Mouse (Mus musculus) embryonic facial prominence, embryonic 14.5 days (tissue): Measurements from ENCODE around the gene Zfp112. TPM values are rescaled to one million over a fixed set of nuclear protein-coding genes. Genes with fewer than 3 reads are reported as not detected.

Experiments
- ATAC-seq: fragments of 200-750 bp; cut with Nextera tagmentation; 2 replicates; pipeline ENCODE4 v1.8.0; 2017; ENCODE audit warnings: low read depth, moderate number of reproducible peaks, moderate TSS enrichment
- DNase-seq: peaks from one replicate; pipeline ENCODE4 v3.0.0-alpha.2; 2015; ENCODE audit warnings: low spot score
- H3K27ac ChIP-seq: fragments of 300-500 bp; sonication (generic); replicated peaks from 2 replicates; pipeline ENCODE4 v1.5.1; 2014; ENCODE audit warnings: low read depth, mild to moderate bottlenecking, low read length, moderate library complexity
- H3K27me3 ChIP-seq: fragments of 300-500 bp; sonication (generic); replicated peaks from 2 replicates; pipeline ENCODE4 v1.6.1; 2014; ENCODE audit warnings: low read length; ENCODE audit not compliant: control insufficient read depth, insufficient read depth
- H3K36me3 ChIP-seq: fragments of 300-500 bp; sonication (generic); 2 replicates; pipeline ENCODE4 v1.6.1; 2014; ENCODE audit warnings: low read length, mixed read lengths; ENCODE audit not compliant: control insufficient read depth, insufficient read depth
- H3K4me1 ChIP-seq: fragments of 300-500 bp; sonication (generic); 2 replicates; pipeline ENCODE4 v1.6.1; 2014; ENCODE audit warnings: antibody characterized with exemption, low read length; ENCODE audit not compliant: control insufficient read depth, insufficient read depth
- H3K4me2 ChIP-seq: fragments of 300-500 bp; sonication (generic); 2 replicates; pipeline ENCODE4 v1.6.1; 2014; ENCODE audit warnings: low read depth, mild to moderate bottlenecking, low read length, moderate library complexity, mixed read lengths
- H3K4me3 ChIP-seq: fragments of 300-500 bp; sonication (generic); 2 replicates; pipeline ENCODE4 v1.5.1; 2014; ENCODE audit warnings: low read depth, mild to moderate bottlenecking, low read length
- H3K9ac ChIP-seq: fragments of 300-500 bp; sonication (generic); 2 replicates; pipeline ENCODE4 v1.6.1; 2014; ENCODE audit warnings: low read depth, mild to moderate bottlenecking, low read length, moderate library complexity, mixed read lengths
- H3K9me3 ChIP-seq: fragments of 300-500 bp; sonication (generic); 2 replicates; pipeline ENCODE4 v1.6.1; 2016; ENCODE audit warnings: low read length; ENCODE audit not compliant: control insufficient read depth
- WGBS: fragments of 180-500 bp; shearing (Covaris S2); extraction: QIAGEN DNeasy Blood & Tissue Kit; methylation state at CpG from one replicate; pipeline ENCODE4 v1.1.7; 2014; 5-methylcytosine and 5-hydroxymethylcytosine counted together
- polyA plus RNA-seq: library from polyadenylated mRNA; unstranded; fragments of >200 nt; fragmentation: Nextera tagmentation; extraction: Ambion mirVana; gene quantifications from 2 replicates; pipeline ENCODE4 v1.2.1, GENCODE M21; 2014

Gene Zfp112
- polyA plus RNA-seq, 1 experiment from 2014 or later = 4.3 TPM

GRCm38 (mm10) chr7:24110839-24111238, 1.3 kb upstream of the Zfp112 start:
- ATAC-seq (no peak), DNase-seq (no peak)
- Histone ChIP-seq H3K27ac (no peak overlapping the region), H3K9ac (no peak overlapping the region), H3K36me3 (peaks cover 33% of the 10 kb centered on the region), H3K4me2 (no peak overlapping the region), H3K4me3 (no peak overlapping the region), H3K9me3 (peaks cover 41% of the 10 kb centered on the region), H3K27me3 (no peaks in the 10 kb centered on the region), H3K4me1 (no peaks in the 10 kb centered on the region)
- 96% methylated on average over 7 of the region's 7 CpGs for WGBS

- Histone ChIP-seq H3K4me2 (peak overlapping the region; percentile 61), H3K36me3 (peaks cover 24% of the 10 kb centered on the region), H3K27me3 (no peaks in the 10 kb centered on the region), H3K4me1 (no peaks in the 10 kb centered on the region), H3K4me3 (peak overlapping the region; percentile 60), H3K9ac (peak overlapping the region; percentile 49), H3K27ac (peak overlapping the region; percentile 80), H3K9me3 (peaks cover 32% of the 10 kb centered on the region)
- ATAC-seq = peak; percentile 27
- no peak for DNase-seq
- WGBS = 2% methylated on average over 9 of the region's 9 CpGs
These were observed 350 bp upstream of the Zfp112 start for GRCm38 (mm10) chr7:24111772-24112155.

- DNase-seq = peak; percentile 73
- Histone ChIP-seq H3K4me3 (peak overlapping the region; percentile 60), H3K9ac (peak overlapping the region; percentile 76), H3K4me2 (peak overlapping the region; percentile 61), H3K9me3 (peaks cover 19% of the 10 kb centered on the region), H3K27me3 (no peaks in the 10 kb centered on the region), H3K27ac (peak overlapping the region; percentile 77), H3K4me1 (no peaks in the 10 kb centered on the region), H3K36me3 (peaks cover 12% of the 10 kb centered on the region)
- ATAC-seq = peak; percentile 22; the same call in 1 of the 2 replicates
- 12% methylated on average over 12 of the region's 12 CpGs for WGBS
These were observed 887 bp downstream of the Zfp112 start for GRCm38 (mm10) chr7:24113001-24113400.

- WGBS = 79% methylated on average over 4 of the region's 4 CpGs
- DNase-seq = no peak
- H3K9me3 ChIP-seq = no peaks in the 10 kb centered on the region
- no peaks in the 10 kb centered on the region for H3K27me3 ChIP-seq
- H3K27ac ChIP-seq = no peak overlapping the region
- no peaks in the 10 kb centered on the region for H3K4me1 ChIP-seq
- ATAC-seq = no peak
- no peaks in the 10 kb centered on the region for H3K36me3 ChIP-seq
- H3K4me3 ChIP-seq = no peak overlapping the region
- H3K9ac ChIP-seq = no peak overlapping the region
- H3K4me2 ChIP-seq = no peak overlapping the region
These were observed 4.5 kb downstream of the Zfp112 start for GRCm38 (mm10) chr7:24116655-24117054.

- H3K9ac ChIP-seq = peak overlapping the region; percentile 75
- peak; percentile 28 for ATAC-seq
- H3K27ac ChIP-seq = peak overlapping the region; percentile 42
- WGBS = 15% methylated on average over 6 of the region's 6 CpGs
- DNase-seq = no peak
- peak overlapping the region; percentile 58 for H3K4me2 ChIP-seq
- no peaks in the 10 kb centered on the region for H3K27me3 ChIP-seq
- peaks cover 26% of the 10 kb centered on the region for H3K36me3 ChIP-seq
- H3K4me3 ChIP-seq = peak overlapping the region; percentile 75
- 0 out of 2 replicates have a peak, but pooled peaks cover 4% of the 10 kb centered on the region for H3K4me1 ChIP-seq
- no peaks in the 10 kb centered on the region for H3K9me3 ChIP-seq
These were observed 21.4 kb downstream of the Zfp112 start for GRCm38 (mm10) chr7:24133425-24133995.

GRCm38 (mm10) chr7:24133996-24134828, 22.1 kb downstream of the Zfp112 start, which contains the start of gene Zfp235:
Gene Zfp235, plus strand, starts transcription at chr7:24134169.
- Histone ChIP-seq H3K4me1 (0 out of 2 replicates have a peak, but pooled peaks cover 4% of the 10 kb centered on the region), H3K27me3 (no peaks in the 10 kb centered on the region), H3K4me3 (peak within 1 kb of the TSS; percentile 75), H3K9ac (peak within 1 kb of the TSS; percentile 75), H3K27ac (peak within 1 kb of the TSS; percentile 42), H3K9me3 (no peaks in the 10 kb centered on the region), H3K4me2 (peak within 1 kb of the TSS; percentile 58), H3K36me3 (peaks cover 33% of the 10 kb centered on the region)
- DNase-seq (peak; percentile 95), ATAC-seq (peak; percentile 97)
- WGBS = 3% methylated on average over 32 of the region's 32 CpGs

- no peak for ATAC-seq
- peaks cover 48% of the 10 kb centered on the region for H3K36me3 ChIP-seq
- DNase-seq = no peak
These were observed 30.5 kb downstream of the Zfp112 start for GRCm38 (mm10) chr7:24142566-24142965.

GRCm38 (mm10) chr7:24153272-24153671, 41.2 kb downstream of the Zfp112 start:
- 3% methylated on average over 1 of the region's 1 CpGs for WGBS
- Histone ChIP-seq H3K4me2 (no peak overlapping the region), H3K27me3 (no peaks in the 10 kb centered on the region), H3K4me1 (no peaks in the 10 kb centered on the region), H3K27ac (no peak overlapping the region), H3K36me3 (no peaks in the 10 kb centered on the region), H3K4me3 (no peak overlapping the region), H3K9ac (no peak overlapping the region), H3K9me3 (peaks cover 4% of the 10 kb centered on the region; the same call in 1 of the 2 replicates)
- ATAC-seq (no peak), DNase-seq (peak; percentile 19)

More at GRCm38 (mm10) chr7:24142566-24142965, 30.5 kb downstream of the Zfp112 start:
- no peak overlapping the region for H3K4me3 ChIP-seq
- H3K4me2 ChIP-seq = no peak overlapping the region
- no peaks in the 10 kb centered on the region for H3K27me3 ChIP-seq
- H3K27ac ChIP-seq = no peak overlapping the region
- H3K9me3 ChIP-seq = peaks cover 11% of the 10 kb centered on the region; the same call in 1 of the 2 replicates
- WGBS = 93% methylated on average over 6 of the region's 6 CpGs
- H3K9ac ChIP-seq = no peak overlapping the region
- no peaks in the 10 kb centered on the region for H3K4me1 ChIP-seq
